Mouse (Mus musculus) T-helper 17 cell (primary cell): ENCODE measurements around the gene Abcd1.
"Not testable (repeated sequence)": the region's sequence is repeated elsewhere in the genome, so short reads cannot be mapped to it uniquely, and the experiment has no call there.

Experiments used
- in situ Hi-C, 2 experiments: fragments of 300-600 bp; cut with MboI, MseI; formaldehyde crosslinking; loops; 1 replicate in 1 of 2; 2 replicates in 1 of 2; pipeline ENCODE4 v1.15.1; 2025; ENCODE audit warnings: high pct_unique_total_duplicates in 2 of 2

Gene Abcd1

GRCm38 (mm10) chrX:73739151-73739550 is 22.8 kb downstream of the Abcd1 start:
- in situ Hi-C loops, result no loop called here

GRCm38 (mm10) chrX:73739841-73740240 is 23.4 kb downstream of the Abcd1 start:
- in situ Hi-C loops, result not testable (repeated sequence)

GRCm38 (mm10) chrX:73744774-73745481 is 28.5 kb downstream of the Abcd1 start:
- in situ Hi-C loops, result no loop called here

GRCm38 (mm10) chrX:73748977-73749376 is 32.6 kb downstream of the Abcd1 start:
- in situ Hi-C loops, result no loop called here

- in situ Hi-C loops, result no loop called here
Observed at GRCm38 (mm10) chrX:73756334-73757140, 40.1 kb downstream of the Abcd1 start, which contains the start of gene Plxnb3. TSS of gene Plxnb3 (plus strand) at chrX:73757090.

GRCm38 (mm10) chrX:73758611-73759290 is 42.4 kb downstream of the Abcd1 start:
- in situ Hi-C loops, result no loop called here

GRCm38 (mm10) chrX:73765311-73765710 is 48.9 kb downstream of the Abcd1 start:
- in situ Hi-C loops, result loop anchor here in 1 of 2 experiments (10.0 kb wide), 1 partner anchor 1411 kb away; no protein-coding TSS in a partner anchor

- in situ Hi-C loops, result loop anchor here in 1 of 2 experiments (10.0 kb wide), 1 partner anchor 1412 kb away; no protein-coding TSS in a partner anchor
Observed at GRCm38 (mm10) chrX:73767267-73767666, 50.9 kb downstream of the Abcd1 start.

- in situ Hi-C loops, result no loop called here
Observed at GRCm38 (mm10) chrX:73774168-73774760, 57.9 kb downstream of the Abcd1 start, which contains the start of gene Srpk3. TSS of gene Srpk3 (plus strand) at chrX:73774405.

GRCm38 (mm10) chrX:73774802-73775483 is 58.5 kb downstream of the Abcd1 start:
- in situ Hi-C loops, result no loop called here

- in situ Hi-C loops, result no loop called here
Observed at GRCm38 (mm10) chrX:73782227-73782626, 65.8 kb downstream of the Abcd1 start.

GRCm38 (mm10) chrX:73785666-73786065 is 69.3 kb downstream of the Abcd1 start:
- in situ Hi-C loops, result no loop called here

GRCm38 (mm10) chrX:73786364-73787224 is 70.2 kb downstream of the Abcd1 start, which contains the start of the genes Idh3g and Ssr4:
TSS of gene Idh3g (minus strand) at chrX:73786897.
TSS of gene Ssr4 (plus strand) at chrX:73787028.
- in situ Hi-C loops, result no loop called here

GRCm38 (mm10) chrX:73787225-73787558 is 70.8 kb downstream of the Abcd1 start:
- in situ Hi-C loops, result no loop called here
